Mouse (Mus musculus) spleen, adult 2 months (tissue): ENCODE data around the gene Ralbp1.

Source experiments
- CTCF ChIP-seq: fragments of 200-500 bp; IDR thresholded peaks from 2 replicates; pipeline ENCODE4 v1.5.1; 2011; ENCODE audit warnings: mild to moderate bottlenecking, inconsistent platforms; ENCODE audit not compliant: insufficient read depth, insufficient read length, insufficient replicate concordance; ENCODE audit errors: extremely low read depth
- POLR2A ChIP-seq: fragments of 200-500 bp; IDR thresholded peaks from 2 replicates; pipeline ENCODE4 v1.6.1; 2011; ENCODE audit warnings: low read depth, low read length, inconsistent platforms

DNA sequence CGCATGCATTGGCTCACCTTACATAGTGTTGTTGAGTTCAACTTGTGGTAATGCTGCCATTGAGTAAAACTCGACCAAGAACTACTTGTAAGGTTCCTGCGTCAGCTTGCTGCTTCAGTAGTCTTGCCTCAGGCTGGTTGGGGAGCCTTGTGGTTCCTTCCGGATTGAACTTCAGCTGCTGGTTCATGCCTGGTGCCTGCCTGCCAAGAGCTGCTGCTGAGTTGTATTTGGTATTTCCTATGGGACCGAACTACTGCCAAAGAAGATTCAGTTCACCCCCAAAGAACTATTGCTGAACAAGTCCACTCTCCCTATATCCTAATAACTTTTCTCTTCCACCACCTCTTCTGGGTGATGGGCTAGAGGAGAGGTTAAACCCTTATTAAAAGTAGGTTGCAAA, 3.9 kb upstream of the Ralbp1 start:
- no peak for TF ChIP-seq CTCF
- no peak for TF ChIP-seq POLR2A
